Mouse (Mus musculus): ENCODE results near the gene Ptpn5.

Gene Ptpn5

GRCm38 (mm10) chr7:47056273-47056672 lies 77.2 kb downstream of the Ptpn5 start:
- no peak for DNase-seq (ENCODE audit: low spot score)

GRCm38 (mm10) chr7:47055744-47056143 lies 77.7 kb downstream of the Ptpn5 start:
- DNase-seq (ENCODE audit: low spot score) = no peak

- peak; percentile 74 for DNase-seq (ENCODE audit: low spot score)
Observed at GRCm38 (mm10) chr7:47054666-47055065, 78.8 kb downstream of the Ptpn5 start.

- peak; percentile 46 for DNase-seq (ENCODE audit: low spot score)
Observed at GRCm38 (mm10) chr7:47053287-47053686, 80.2 kb downstream of the Ptpn5 start.

- DNase-seq (ENCODE audit: low spot score) = peak; percentile 45
Observed at GRCm38 (mm10) chr7:47052276-47052675, 81.2 kb downstream of the Ptpn5 start.

GRCm38 (mm10) chr7:47051404-47052151 lies 81.9 kb downstream of the Ptpn5 start:
- peak; percentile 62 for DNase-seq (ENCODE audit: low spot score)

- DNase-seq (ENCODE audit: low spot score) = peak; percentile 65
Observed at GRCm38 (mm10) chr7:47050766-47051165, 82.7 kb downstream of the Ptpn5 start.

- DNase-seq (ENCODE audit: low spot score) = peak; percentile 94
Observed at GRCm38 (mm10) chr7:47050366-47050765, 83.1 kb downstream of the Ptpn5 start, which contains the start of gene Tmem86a. Gene Tmem86a, plus strand, starts transcription at chr7:47050601.

- DNase-seq (ENCODE audit: low spot score) = no peak
Observed at GRCm38 (mm10) chr7:47042823-47043490, 90.5 kb downstream of the Ptpn5 start.

GRCm38 (mm10) chr7:47042121-47042520 lies 91.4 kb downstream of the Ptpn5 start:
- no peak for DNase-seq (ENCODE audit: low spot score)

- no peak for DNase-seq (ENCODE audit: low spot score)
Observed at GRCm38 (mm10) chr7:47041706-47042105, 91.8 kb downstream of the Ptpn5 start.

GRCm38 (mm10) chr7:47035426-47035825 lies 98.1 kb downstream of the Ptpn5 start:
- no peak for DNase-seq (ENCODE audit: low spot score)

GRCm38 (mm10) chr7:47034785-47035384 lies 98.6 kb downstream of the Ptpn5 start:
- no peak for DNase-seq (ENCODE audit: low spot score)

- no peak for DNase-seq (ENCODE audit: low spot score)
Observed at GRCm38 (mm10) chr7:47031371-47031770, 102.1 kb downstream of the Ptpn5 start.

- DNase-seq (ENCODE audit: low spot score) = no peak
Observed at GRCm38 (mm10) chr7:47030517-47031193, 102.8 kb downstream of the Ptpn5 start.

Measured in ovary, postnatal 36 days (tissue).